Mouse (Mus musculus) layer of hippocampus, adult 2 months (tissue): Measurements from ENCODE around the gene Prex1. TPM values are rescaled to one million over a fixed set of nuclear protein-coding genes. Genes with fewer than 3 reads are reported as not detected.

Experiments
- DNase-seq, 2 experiments: peaks; one replicate each; pipeline ENCODE4 v3.0.0; 2022; ENCODE audit warnings: low spot score in 2 of 2
- H3K27ac ChIP-seq: fragments of 200-600 bp; 2 replicates; pipeline ENCODE4 v1.8.1; 2022
- H3K4me3 ChIP-seq: fragments of 200-600 bp; 2 replicates; pipeline ENCODE4 v1.8.1; 2022; ENCODE audit warnings: mild to moderate bottlenecking
- CTCF ChIP-seq: fragments of 200-600 bp; conservative IDR thresholded peaks from 2 replicates; pipeline ENCODE4 v1.8.1; 2022; ENCODE audit warnings: antibody characterized with exemption, mild to moderate bottlenecking, moderate library complexity
- total RNA-seq, 2 experiments: library from RNA; stranded (reverse); gene quantifications; 2 replicates each; pipeline ENCODE4 v1.2.3; 2021

Prex1 gene
- total RNA-seq, 2 experiments from 2014 or later, result 69.9 to 71.3 TPM

- TF ChIP-seq CTCF, result no peak
- Histone ChIP-seq H3K27ac (peak overlapping the region; percentile 18; the same call in 1 of the 2 replicates), H3K4me3 (no peak overlapping the region)
- DNase-seq, result no peak
These were observed 105.1 kb downstream of the Prex1 start for GRCm38 (mm10) chr2:166608509-166608908.

GRCm38 (mm10) chr2:166606481-166607245 lies 107.0 kb downstream of the Prex1 start:
- DNase-seq, result no peak
- TF ChIP-seq CTCF, result no peak
- H3K4me3 ChIP-seq, result no peak overlapping the region
- H3K27ac ChIP-seq, result no peak overlapping the region

DNA sequence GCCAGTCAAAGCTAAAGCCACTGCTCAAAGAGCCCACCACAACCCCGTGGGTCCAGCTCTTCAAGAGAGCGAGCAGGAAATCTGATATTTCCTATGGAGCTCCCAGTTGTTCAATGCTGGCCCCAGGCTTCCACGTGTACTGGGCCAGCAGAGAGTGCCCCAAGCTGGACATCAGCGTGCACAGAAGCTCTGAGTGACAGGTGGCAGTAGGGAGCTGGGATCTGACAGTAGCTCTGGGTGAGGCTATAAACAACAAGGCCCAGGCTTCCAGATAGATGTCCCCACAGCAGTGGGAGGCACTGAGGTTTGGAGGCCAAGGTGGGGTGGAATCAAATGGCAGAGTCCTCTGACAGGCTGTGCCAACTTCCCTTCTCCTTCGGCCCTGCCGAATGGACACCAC lies 107.6 kb downstream of the Prex1 start:
- no peak overlapping the region for H3K4me3 ChIP-seq
- no peak for DNase-seq
- peak; percentile 44 for TF ChIP-seq CTCF
- H3K27ac ChIP-seq, result no peak overlapping the region

DNA sequence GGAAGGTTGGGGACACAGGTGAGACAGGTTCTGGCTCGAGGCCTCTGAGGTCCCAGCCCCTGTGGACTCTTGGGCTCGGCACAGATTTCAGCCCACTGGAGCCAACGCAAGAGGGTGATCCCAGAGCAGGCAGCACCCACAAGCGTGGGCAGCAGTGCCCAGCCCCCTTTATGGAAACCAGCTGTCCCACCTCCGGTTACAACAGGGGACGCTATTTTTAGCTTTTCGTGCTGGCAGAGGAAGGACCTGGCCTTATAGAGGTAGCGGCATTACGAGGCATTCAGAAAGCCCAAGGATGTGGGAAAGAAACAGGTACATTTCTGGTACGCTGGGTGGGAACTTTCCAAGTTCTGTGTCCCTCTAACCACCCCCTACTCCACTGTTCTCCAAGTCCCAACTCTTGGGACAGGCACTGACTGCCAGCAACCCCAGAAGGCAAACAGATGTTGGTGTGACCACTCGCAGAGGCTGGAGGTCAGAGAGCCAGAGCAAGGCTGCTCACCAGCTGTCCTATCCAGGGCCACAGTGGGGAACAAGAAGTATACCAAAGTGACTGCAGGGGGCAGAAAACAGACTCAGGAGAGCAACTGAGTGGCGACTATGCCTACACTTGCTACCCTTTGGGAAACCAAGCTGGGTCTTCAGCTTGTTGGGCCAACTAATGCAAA lies 108.3 kb downstream of the Prex1 start:
- no peak for DNase-seq
- H3K27ac ChIP-seq, result no peak overlapping the region
- peak; percentile 47 for TF ChIP-seq CTCF
- H3K4me3 ChIP-seq, result no peak overlapping the region

- H3K4me3 ChIP-seq, result no peak overlapping the region
- peak; percentile 41 to 65 for DNase-seq
- no peak overlapping the region for H3K27ac ChIP-seq
- TF ChIP-seq CTCF, result no peak
These were observed 110.7 kb downstream of the Prex1 start for GRCm38 (mm10) chr2:166602948-166603347.

DNA sequence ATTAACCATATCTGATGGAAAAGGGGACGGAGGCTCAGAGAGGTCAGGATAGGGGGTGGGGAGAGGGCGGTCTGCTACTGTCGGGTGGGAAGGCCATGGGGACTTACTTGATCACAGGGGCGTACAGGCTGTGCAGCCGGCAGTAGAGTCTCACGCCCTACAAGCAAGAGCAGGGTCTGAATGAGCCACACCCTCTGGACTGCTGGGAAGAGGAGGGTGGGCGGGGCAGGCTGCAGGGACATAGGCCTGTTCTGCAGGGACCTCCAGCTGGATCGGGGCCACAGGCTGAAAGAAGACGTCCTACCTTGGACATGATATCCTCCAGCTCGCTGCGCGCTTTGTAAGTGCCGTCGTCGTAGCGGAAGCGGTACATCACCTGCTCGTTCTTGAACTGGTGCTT lies 112.2 kb downstream of the Prex1 start:
- no peak for DNase-seq
- TF ChIP-seq CTCF, result no peak
- Histone ChIP-seq H3K27ac (no peak overlapping the region), H3K4me3 (no peak overlapping the region)

GRCm38 (mm10) chr2:166598453-166599155 lies 115.0 kb downstream of the Prex1 start:
- H3K4me3 ChIP-seq, result no peak overlapping the region
- no peak overlapping the region for H3K27ac ChIP-seq
- peak; percentile 70 for TF ChIP-seq CTCF
- no peak for DNase-seq

DNA sequence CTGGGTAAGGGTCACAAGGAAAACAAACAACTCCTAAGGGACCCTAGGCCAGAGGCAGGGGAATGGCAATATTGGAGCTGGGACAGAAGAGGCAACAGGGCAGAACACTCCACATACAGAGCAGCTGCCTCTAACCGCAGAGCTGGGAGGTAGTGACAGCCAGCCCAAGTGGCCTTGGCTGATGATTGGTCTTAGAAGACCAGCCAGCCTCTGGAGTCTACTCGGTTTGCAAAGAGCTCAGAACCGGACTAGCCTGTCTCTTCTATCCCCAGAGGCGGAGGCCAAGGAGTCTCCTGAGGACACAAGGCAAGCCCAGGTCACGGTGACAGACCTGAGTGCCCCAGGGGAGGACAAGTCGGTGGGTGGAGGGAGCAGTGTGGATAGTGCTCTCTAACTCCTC lies 115.9 kb downstream of the Prex1 start:
- no peak for TF ChIP-seq CTCF
- no peak for DNase-seq
- no peak overlapping the region for H3K4me3 ChIP-seq
- H3K27ac ChIP-seq, result no peak overlapping the region

- no peak overlapping the region for H3K4me3 ChIP-seq
- H3K27ac ChIP-seq, result no peak overlapping the region
- TF ChIP-seq CTCF, result peak; percentile 97
These were observed 121.4 kb downstream of the Prex1 start for GRCm38 (mm10) chr2:166592034-166592912.

DNA sequence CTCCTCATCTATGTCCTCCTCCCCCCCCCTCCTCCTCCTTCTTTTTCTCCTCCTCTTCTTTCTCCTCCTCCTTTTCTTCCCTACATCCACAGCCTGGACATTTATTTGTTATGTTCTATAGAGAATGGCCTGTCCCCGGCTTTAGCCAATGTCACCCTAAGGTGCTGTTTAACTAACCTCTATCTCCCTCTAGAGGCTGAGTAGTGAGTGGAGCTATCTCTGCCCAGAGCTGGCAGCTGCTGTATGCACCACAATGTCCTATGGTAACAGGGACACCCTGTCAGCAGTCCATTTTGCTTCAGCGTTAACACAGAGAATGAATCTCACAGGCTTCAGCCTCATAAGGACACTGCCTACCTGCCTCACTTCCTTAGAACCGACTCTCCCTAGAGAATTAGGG lies 129.1 kb downstream of the Prex1 start:
- DNase-seq, result no peak
- H3K4me3 ChIP-seq, result no peak overlapping the region
- TF ChIP-seq CTCF, result peak; percentile 68
- no peak overlapping the region for H3K27ac ChIP-seq

More at GRCm38 (mm10) chr2:166592034-166592912, 121.4 kb downstream of the Prex1 start:
- DNase-seq, result peak; percentile 78 to 89

DNA sequence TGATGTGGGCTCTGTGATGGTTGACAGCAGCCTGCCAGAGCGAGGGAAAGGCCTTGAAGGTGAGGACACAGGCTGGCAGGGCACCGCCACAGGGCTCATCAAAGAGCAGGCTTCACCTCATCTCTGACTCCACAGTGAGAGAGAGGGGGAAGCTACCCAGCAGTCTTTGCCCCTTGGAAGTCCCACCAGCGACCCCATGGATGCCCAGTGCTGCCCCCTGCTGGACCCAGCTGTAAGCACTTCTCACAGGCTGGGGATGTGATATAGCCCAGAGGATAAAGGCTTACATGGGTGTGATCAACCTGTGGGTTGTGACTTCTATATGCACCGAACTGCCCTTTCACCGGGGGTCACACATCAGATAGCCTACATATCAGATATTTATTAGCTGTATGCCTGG lies 130.3 kb downstream of the Prex1 start:
- no peak overlapping the region for H3K27ac ChIP-seq
- DNase-seq, result no peak
- no peak overlapping the region for H3K4me3 ChIP-seq
- peak; percentile 56 for TF ChIP-seq CTCF

DNA sequence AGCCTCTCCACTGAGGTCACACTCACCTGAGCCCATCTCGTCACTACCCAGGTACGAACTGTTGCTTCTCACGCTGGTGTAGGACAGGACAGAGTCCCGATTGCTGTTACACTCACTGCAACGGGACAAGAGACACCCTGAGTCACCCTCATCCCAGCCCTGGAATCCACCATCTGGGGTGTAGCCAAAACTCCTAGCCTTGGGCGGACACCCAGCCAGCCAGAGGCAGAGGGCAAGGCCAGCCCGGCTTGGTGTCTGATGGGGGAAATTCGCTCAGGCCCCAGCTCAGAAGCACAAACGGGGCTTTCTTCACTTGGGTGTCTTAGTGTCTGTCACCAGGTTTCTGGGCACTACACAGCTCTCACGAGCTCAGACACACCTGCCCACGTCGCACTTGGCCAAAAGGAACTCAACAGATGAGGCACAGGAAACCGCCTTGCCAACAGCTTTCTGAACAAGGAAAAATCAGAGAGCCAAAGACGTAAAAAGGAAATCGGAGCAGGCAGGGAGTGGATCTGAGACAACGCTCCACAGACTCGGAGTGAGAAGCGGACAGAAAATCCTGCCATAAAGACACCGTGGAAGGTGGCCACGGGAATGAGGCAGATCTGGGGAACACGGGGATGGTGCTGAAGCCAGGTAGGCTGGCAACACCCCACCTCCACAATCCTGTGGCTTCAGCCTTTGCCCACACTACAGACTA lies 131.6 kb downstream of the Prex1 start:
- no peak for TF ChIP-seq CTCF
- H3K27ac ChIP-seq, result no peak overlapping the region
- DNase-seq, result no peak
- H3K4me3 ChIP-seq, result no peak overlapping the region
